Mouse (Mus musculus): ENCODE data around the gene Zfp831. TPM values are rescaled to one million over a fixed set of nuclear protein-coding genes. Genes with fewer than 3 reads are reported as not detected.

The Zfp831 gene
- polyA plus RNA-seq, 1 experiment from 2014 or later: not detected

Other genes with a start within 250 kb of the Zfp831 start
- 196 TPM in 2 replicates for gene Nelfcd, start 227.7 kb upstream of the Zfp831 start, polyA plus RNA-seq (2016; fragmentation: Nextera tagmentation; extraction: Ambion mirVana)
- gene Ctsz, start 204.5 kb upstream of the Zfp831 start, polyA plus RNA-seq (2016; fragmentation: Nextera tagmentation; extraction: Ambion mirVana): 104 and 109 TPM in 2 replicates
- 5.5 and 5.7 TPM in 2 replicates for gene Tubb1, start 192.8 kb upstream of the Zfp831 start, polyA plus RNA-seq (2016; fragmentation: Nextera tagmentation; extraction: Ambion mirVana)
- 623 and 749 TPM in 2 replicates for gene Atp5e, start 179.4 kb upstream of the Zfp831 start, polyA plus RNA-seq (2016; fragmentation: Nextera tagmentation; extraction: Ambion mirVana)
- gene Prelid3b, start 170.5 kb upstream of the Zfp831 start, polyA plus RNA-seq (2016; fragmentation: Nextera tagmentation; extraction: Ambion mirVana): 122 and 127 TPM in 2 replicates
- gene Edn3, start 117.1 kb downstream of the Zfp831 start, polyA plus RNA-seq (2016; fragmentation: Nextera tagmentation; extraction: Ambion mirVana): 13.2 and 15.5 TPM in 2 replicates

Measured in hindbrain, embryonic 10.5 days (tissue).